Mouse (Mus musculus): Measurements from ENCODE around the gene Cep295nl. TPM values are rescaled to one million over a fixed set of nuclear protein-coding genes. Genes with fewer than 3 reads are reported as not detected.
"Not testable (repeated sequence)": the region's sequence is repeated elsewhere in the genome, so short reads cannot be mapped to it uniquely, and the experiment has no call there.

Cep295nl gene
- polyA plus RNA-seq, 1 experiment from 2014 or later: 0.18 TPM

GRCm38 (mm10) chr11:118317129-118317528 is 25.2 kb downstream of the Cep295nl start:
- H3K4me3 ChIP-seq (replicated peaks): no peak overlapping the region
- ATAC-seq (ENCODE audit: low FRiP score): no peak
- H3K9me3 ChIP-seq (replicated peaks): no peaks in the 10 kb centered on the region
- H3K27ac ChIP-seq (replicated peaks): no peak overlapping the region
- peaks cover 17% of the 10 kb centered on the region for H3K4me1 ChIP-seq
- H3K36me3 ChIP-seq: peaks cover 37% of the 10 kb centered on the region
- WGBS: 32% methylated on average over 7 of the region's 7 CpGs
- H3K9ac ChIP-seq (replicated peaks): no peak overlapping the region
- no peak overlapping the region for H3K4me2 ChIP-seq
- no peaks in the 10 kb centered on the region for H3K27me3 ChIP-seq (replicated peaks)

GRCm38 (mm10) chr11:118316231-118316806 is 26.0 kb downstream of the Cep295nl start:
- Histone ChIP-seq H3K4me2 (no peak overlapping the region), H3K4me1 (peaks cover 9% of the 10 kb centered on the region), H3K27me3 (replicated peaks) (no peaks in the 10 kb centered on the region), H3K4me3 (replicated peaks) (no peak overlapping the region), H3K27ac (replicated peaks) (no peak overlapping the region), H3K36me3 (peaks cover 41% of the 10 kb centered on the region), H3K9me3 (replicated peaks) (no peaks in the 10 kb centered on the region), H3K9ac (replicated peaks) (no peak overlapping the region)
- no peak for ATAC-seq (ENCODE audit: low FRiP score)
- 92% methylated on average over 8 of the region's 8 CpGs for WGBS

GRCm38 (mm10) chr11:118312132-118312723 is 30.1 kb downstream of the Cep295nl start:
- H3K4me3 ChIP-seq (replicated peaks): no peak overlapping the region
- no peak for ATAC-seq (ENCODE audit: low FRiP score)
- H3K36me3 ChIP-seq: peaks cover 56% of the 10 kb centered on the region
- WGBS: 84% methylated on average over 6 of the region's 6 CpGs
- no peak overlapping the region for H3K27ac ChIP-seq (replicated peaks)
- no peaks in the 10 kb centered on the region for H3K4me1 ChIP-seq
- H3K9me3 ChIP-seq (replicated peaks): peaks cover 4% of the 10 kb centered on the region; the same call in 1 of the 2 replicates
- no peak overlapping the region for H3K4me2 ChIP-seq
- no peaks in the 10 kb centered on the region for H3K27me3 ChIP-seq (replicated peaks)
- no peak overlapping the region for H3K9ac ChIP-seq (replicated peaks)

GRCm38 (mm10) chr11:118307962-118308361 is 34.3 kb downstream of the Cep295nl start:
- not testable (repeated sequence) for H3K27ac ChIP-seq (replicated peaks); H3K4me3 ChIP-seq (replicated peaks); H3K4me2 ChIP-seq; ATAC-seq (ENCODE audit: low FRiP score); H3K4me1 ChIP-seq; H3K27me3 ChIP-seq (replicated peaks); H3K9me3 ChIP-seq (replicated peaks); H3K9ac ChIP-seq (replicated peaks)
- peaks cover 52% of the 10 kb centered on the region for H3K36me3 ChIP-seq
- WGBS: 83% methylated on average over 2 of the region's 2 CpGs

- H3K9me3 ChIP-seq (replicated peaks); H3K4me2 ChIP-seq; H3K4me3 ChIP-seq (replicated peaks); H3K27ac ChIP-seq (replicated peaks); H3K4me1 ChIP-seq; H3K9ac ChIP-seq (replicated peaks); H3K27me3 ChIP-seq (replicated peaks); ATAC-seq (ENCODE audit: low FRiP score): not testable (repeated sequence)
- H3K36me3 ChIP-seq: peaks cover 37% of the 10 kb centered on the region
- 96% methylated on average over 4 of the region's 4 CpGs for WGBS
Measured at GRCm38 (mm10) chr11:118303959-118304358, 38.3 kb downstream of the Cep295nl start.

- Histone ChIP-seq H3K4me1 (no peaks in the 10 kb centered on the region), H3K9me3 (replicated peaks) (no peaks in the 10 kb centered on the region), H3K27ac (replicated peaks) (no peak overlapping the region), H3K4me2 (no peak overlapping the region), H3K9ac (replicated peaks) (no peak overlapping the region), H3K4me3 (replicated peaks) (no peak overlapping the region), H3K36me3 (peaks cover 20% of the 10 kb centered on the region; the same call in 1 of the 2 replicates), H3K27me3 (replicated peaks) (no peaks in the 10 kb centered on the region)
- no peak for ATAC-seq (ENCODE audit: low FRiP score)
- 69% methylated on average over 2 of the region's 2 CpGs for WGBS
Measured at GRCm38 (mm10) chr11:118298810-118299209, 43.5 kb downstream of the Cep295nl start.

GRCm38 (mm10) chr11:118297967-118298366 is 44.3 kb downstream of the Cep295nl start:
- Histone ChIP-seq H3K9me3 (replicated peaks) (no peaks in the 10 kb centered on the region), H3K4me1 (no peaks in the 10 kb centered on the region), H3K4me3 (replicated peaks) (no peak overlapping the region), H3K27ac (replicated peaks) (no peak overlapping the region), H3K4me2 (no peak overlapping the region), H3K27me3 (replicated peaks) (no peaks in the 10 kb centered on the region), H3K9ac (replicated peaks) (no peak overlapping the region), H3K36me3 (peaks cover 12% of the 10 kb centered on the region; the same call in 1 of the 2 replicates)
- no peak for ATAC-seq (ENCODE audit: low FRiP score)
- WGBS: 85% methylated on average over 3 of the region's 3 CpGs

GRCm38 (mm10) chr11:118295026-118295425 is 47.3 kb downstream of the Cep295nl start:
- Histone ChIP-seq H3K4me1 (peaks cover 9% of the 10 kb centered on the region; the same call in 1 of the 2 replicates), H3K27ac (replicated peaks) (no peak overlapping the region), H3K27me3 (replicated peaks) (no peaks in the 10 kb centered on the region), H3K9ac (replicated peaks) (no peak overlapping the region), H3K9me3 (replicated peaks) (no peaks in the 10 kb centered on the region), H3K36me3 (no peaks in the 10 kb centered on the region), H3K4me2 (no peak overlapping the region), H3K4me3 (replicated peaks) (no peak overlapping the region)
- ATAC-seq (ENCODE audit: low FRiP score): no peak
- WGBS: 95% methylated on average over 2 of the region's 2 CpGs

- no peaks in the 10 kb centered on the region for H3K9me3 ChIP-seq (replicated peaks)
- 79% methylated on average over 6 of the region's 6 CpGs for WGBS
- no peak for ATAC-seq (ENCODE audit: low FRiP score)
- peaks cover 25% of the 10 kb centered on the region for H3K4me1 ChIP-seq
- H3K27ac ChIP-seq (replicated peaks): no peak overlapping the region
- no peak overlapping the region for H3K9ac ChIP-seq (replicated peaks)
- H3K27me3 ChIP-seq (replicated peaks): no peaks in the 10 kb centered on the region
- no peaks in the 10 kb centered on the region for H3K36me3 ChIP-seq
- H3K4me2 ChIP-seq: no peak overlapping the region
- H3K4me3 ChIP-seq (replicated peaks): no peak overlapping the region
Measured at GRCm38 (mm10) chr11:118292671-118293070, 49.6 kb downstream of the Cep295nl start.

GRCm38 (mm10) chr11:118289999-118290889 is 52.1 kb downstream of the Cep295nl start, which contains the start of gene Usp36:
Gene Usp36 (minus strand): TSS chr11:118290244.
- peak; percentile 99 for ATAC-seq (ENCODE audit: low FRiP score)
- Histone ChIP-seq H3K36me3 (peaks cover 18% of the 10 kb centered on the region), H3K4me1 (peaks cover 27% of the 10 kb centered on the region), H3K9me3 (replicated peaks) (no peaks in the 10 kb centered on the region), H3K4me2 (peak within 1 kb of the TSS; percentile 91), H3K4me3 (replicated peaks) (peak within 1 kb of the TSS; percentile 88), H3K27me3 (replicated peaks) (no peaks in the 10 kb centered on the region), H3K27ac (replicated peaks) (peak within 1 kb of the TSS; percentile 92), H3K9ac (replicated peaks) (peak within 1 kb of the TSS; percentile 98)
- WGBS: 1% methylated on average over 68 of the region's 68 CpGs

- 0% methylated on average over 22 of the region's 22 CpGs for WGBS
- H3K4me2 ChIP-seq: peak overlapping the region; percentile 91
- H3K9me3 ChIP-seq (replicated peaks): no peaks in the 10 kb centered on the region
- H3K4me1 ChIP-seq: peaks cover 27% of the 10 kb centered on the region
- peak overlapping the region; percentile 88 for H3K4me3 ChIP-seq (replicated peaks)
- peak overlapping the region; percentile 98 for H3K9ac ChIP-seq (replicated peaks)
- H3K27me3 ChIP-seq (replicated peaks): no peaks in the 10 kb centered on the region
- ATAC-seq (ENCODE audit: low FRiP score): peak; percentile 32
- H3K27ac ChIP-seq (replicated peaks): peak overlapping the region; percentile 88
- peaks cover 25% of the 10 kb centered on the region for H3K36me3 ChIP-seq
Measured at GRCm38 (mm10) chr11:118289562-118289961, 52.7 kb downstream of the Cep295nl start.

Data from neural tube, embryonic 15.5 days (tissue).